Mouse (Mus musculus) testis, adult 2 months (tissue): Measurements from ENCODE around the gene Brinp3. TPM values are rescaled to one million over a fixed set of nuclear protein-coding genes. Genes with fewer than 3 reads are reported as not detected.
"Not testable (repeated sequence)": the region's sequence is repeated elsewhere in the genome, so short reads cannot be mapped to it uniquely, and the experiment has no call there.

ENCODE experiments used
- H3K27ac ChIP-seq: fragments of 200-500 bp; 2 replicates; pipeline ENCODE4 v1.5.1; 2012; ENCODE audit warnings: low read depth, low read length; ENCODE audit not compliant: control insufficient read depth, insufficient read depth
- H3K27me3 ChIP-seq: fragments of 200-500 bp; 2 replicates; pipeline ENCODE4 v1.6.1; 2012; ENCODE audit warnings: mild to moderate bottlenecking, low read length, moderate library complexity; ENCODE audit not compliant: control insufficient read depth, insufficient read depth
- H3K36me3 ChIP-seq: fragments of 200-500 bp; 2 replicates; pipeline ENCODE4 v1.6.1; 2012; ENCODE audit warnings: mild to moderate bottlenecking, low read length; ENCODE audit not compliant: control insufficient read depth, insufficient read depth
- H3K4me1 ChIP-seq: fragments of 200-500 bp; 2 replicates; pipeline ENCODE4 v1.6.1; 2012; ENCODE audit warnings: low read length; ENCODE audit not compliant: control insufficient read depth, insufficient read depth
- H3K4me3 ChIP-seq: fragments of 200-500 bp; 2 replicates; pipeline ENCODE4 v1.5.1; 2012; ENCODE audit warnings: low read depth, mild to moderate bottlenecking, low read length, moderate library complexity, mixed read lengths; ENCODE audit not compliant: control insufficient read depth
- CTCF ChIP-seq: fragments of 200-500 bp; IDR thresholded peaks from 2 replicates; pipeline ENCODE4 v1.5.1; 2012; ENCODE audit warnings: low read depth, mild to moderate bottlenecking, inconsistent platforms, low read length, moderate library complexity; ENCODE audit not compliant: control insufficient read depth, insufficient read depth, insufficient replicate concordance
- POLR2A ChIP-seq: fragments of 200-500 bp; IDR thresholded peaks from 2 replicates; pipeline ENCODE4 v1.6.1; 2012; ENCODE audit warnings: low read depth, mild to moderate bottlenecking, inconsistent platforms, low read length, moderate library complexity; ENCODE audit not compliant: control insufficient read depth
- polyA plus RNA-seq: library from polyadenylated mRNA; depleted of rRNA; stranded (reverse); fragments of >200 nt; gene quantifications from 2 replicates; pipeline ENCODE4 v1.2.3, GENCODE M21; 2012

The Brinp3 gene
- polyA plus RNA-seq, 1 experiment = 2.1 TPM

DNA sequence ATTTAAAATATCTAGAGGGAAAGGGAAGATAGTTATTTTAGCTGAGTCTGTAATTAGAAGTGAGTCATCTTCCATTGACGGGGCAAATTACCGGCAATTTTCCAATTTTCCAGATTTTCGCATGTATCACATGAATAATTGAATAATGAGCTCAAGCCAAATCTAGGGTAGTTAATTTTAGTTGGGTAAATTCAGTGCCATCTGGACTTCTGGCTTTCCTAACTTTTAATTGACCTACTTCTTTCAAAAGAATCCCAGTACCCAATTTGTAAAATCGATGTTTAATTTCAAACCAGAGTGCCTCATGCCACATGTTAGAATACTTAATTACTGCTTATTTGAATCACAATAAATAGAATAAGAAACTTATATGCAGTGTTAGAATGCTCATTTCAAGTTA lies 162.7 kb downstream of the Brinp3 start:
- no peaks in the 10 kb centered on the region for H3K4me1 ChIP-seq
- TF ChIP-seq CTCF (no peak), POLR2A (no peak)

DNA sequence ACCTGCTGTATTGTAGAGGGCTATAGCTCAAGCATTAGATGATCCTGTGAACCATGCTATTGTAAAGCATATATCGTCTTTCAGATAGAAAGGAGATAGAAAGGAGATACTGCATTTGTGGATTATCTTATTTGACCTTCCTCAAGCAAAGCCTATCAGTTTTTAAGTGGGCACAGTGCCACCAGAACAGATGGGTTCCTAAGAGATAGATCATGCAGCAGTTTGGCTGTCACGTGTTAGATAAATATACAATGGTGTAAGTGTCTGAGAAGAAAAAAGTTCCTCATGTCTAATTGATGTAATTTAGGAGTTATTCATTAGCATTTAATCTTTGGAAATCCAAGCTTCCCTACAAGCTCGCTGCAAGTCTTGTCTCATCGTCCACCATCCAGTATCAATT lies 206.2 kb downstream of the Brinp3 start:
- no peaks in the 10 kb centered on the region for H3K27me3 ChIP-seq
- no peaks in the 10 kb centered on the region for H3K36me3 ChIP-seq
- H3K27ac ChIP-seq = no peak overlapping the region
- H3K4me1 ChIP-seq = no peaks in the 10 kb centered on the region
- TF ChIP-seq POLR2A (no peak), CTCF (no peak)
- H3K4me3 ChIP-seq = no peak overlapping the region

More for the DNA sequence above, 162.7 kb downstream of the Brinp3 start:
- H3K27ac ChIP-seq = no peak overlapping the region
- H3K4me3 ChIP-seq = no peak overlapping the region
- H3K27me3 ChIP-seq = no peaks in the 10 kb centered on the region
- H3K36me3 ChIP-seq = no peaks in the 10 kb centered on the region

DNA sequence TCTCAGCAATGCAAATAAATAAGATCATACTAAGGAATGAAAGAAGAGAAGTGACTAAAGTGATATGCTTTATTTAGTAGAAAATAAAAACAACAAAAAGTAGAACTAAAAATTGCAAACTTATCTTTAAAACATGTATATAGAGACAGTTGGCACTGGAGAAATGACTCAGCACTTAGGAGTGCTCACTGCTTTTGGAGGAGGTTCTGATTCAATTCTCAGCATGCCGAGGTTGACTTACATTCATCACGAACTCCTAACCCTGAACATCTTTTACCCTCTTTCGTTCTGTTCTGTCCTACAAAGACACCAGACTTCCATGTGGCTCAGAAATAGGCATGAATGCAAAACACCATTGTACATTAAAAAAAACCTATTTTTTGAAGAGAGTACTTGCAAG lies 225.0 kb downstream of the Brinp3 start:
- H3K27me3 ChIP-seq = no peaks in the 10 kb centered on the region
- TF ChIP-seq POLR2A (no peak), CTCF (no peak)

DNA sequence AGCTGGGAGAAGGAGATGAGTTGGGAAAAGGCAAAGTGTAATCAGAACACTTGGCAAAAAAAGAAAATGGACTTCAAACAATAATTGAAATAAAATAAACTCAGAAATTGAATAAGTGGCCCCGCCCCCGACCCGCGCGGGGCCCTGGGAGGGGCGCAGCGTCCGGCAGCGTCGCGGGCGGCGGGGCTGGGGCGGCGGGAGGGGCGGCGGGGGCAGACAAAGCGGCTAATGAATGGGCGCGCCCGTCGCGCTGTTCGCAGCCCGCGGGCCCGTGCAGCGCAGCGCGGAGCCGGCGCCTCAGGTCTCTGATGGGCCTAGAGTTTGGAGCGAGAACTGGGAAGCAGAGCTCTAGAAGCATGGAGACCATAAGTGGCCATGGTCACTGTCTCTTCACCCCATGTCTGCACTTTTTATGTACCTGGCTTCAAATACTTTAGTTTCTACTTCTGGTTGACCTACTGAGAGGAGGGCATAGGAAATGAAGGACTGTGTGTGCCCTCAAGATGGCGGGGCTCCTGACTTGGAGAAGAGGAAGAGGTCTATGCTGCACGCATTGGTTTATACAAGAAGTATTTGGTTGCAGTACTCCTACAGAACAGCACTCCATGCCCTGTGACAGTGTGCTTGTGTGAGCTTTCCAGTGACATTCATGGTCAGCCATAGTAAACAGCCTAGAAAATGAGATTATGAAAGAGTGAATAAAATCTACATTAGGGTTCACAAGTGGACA lies 230.4 kb downstream of the Brinp3 start:
- not testable (repeated sequence) for H3K27ac ChIP-seq, H3K36me3 ChIP-seq, H3K4me3 ChIP-seq, H3K27me3 ChIP-seq, H3K4me1 ChIP-seq

More for the DNA sequence above, 225.0 kb downstream of the Brinp3 start:
- no peaks in the 10 kb centered on the region for H3K36me3 ChIP-seq
- no peaks in the 10 kb centered on the region for H3K4me1 ChIP-seq
- no peak overlapping the region for H3K27ac ChIP-seq
- no peak overlapping the region for H3K4me3 ChIP-seq

DNA sequence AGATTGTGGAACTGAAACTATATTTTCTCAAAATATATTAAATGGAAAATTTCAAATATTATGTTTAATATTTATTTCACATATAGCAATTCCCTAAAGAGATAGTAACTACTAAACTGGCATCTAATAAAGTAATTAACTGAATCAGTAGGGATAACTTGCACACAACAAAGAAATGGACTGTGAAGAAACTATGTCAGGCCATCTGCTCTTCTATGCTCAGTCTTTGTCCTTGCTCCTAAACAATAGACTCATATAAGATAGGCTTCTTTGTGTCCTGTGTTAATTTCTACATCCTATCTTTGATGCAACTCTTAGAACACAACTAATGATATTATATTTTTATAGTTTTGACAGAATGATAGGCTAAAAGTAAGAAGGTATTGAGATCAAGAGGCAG lies 256.5 kb downstream of the Brinp3 start:
- H3K36me3 ChIP-seq = no peaks in the 10 kb centered on the region
- H3K27me3 ChIP-seq = no peaks in the 10 kb centered on the region
- no peaks in the 10 kb centered on the region for H3K4me1 ChIP-seq
- TF ChIP-seq POLR2A = no peak
- TF ChIP-seq CTCF = no peak
- H3K27ac ChIP-seq = no peak overlapping the region
- no peak overlapping the region for H3K4me3 ChIP-seq

DNA sequence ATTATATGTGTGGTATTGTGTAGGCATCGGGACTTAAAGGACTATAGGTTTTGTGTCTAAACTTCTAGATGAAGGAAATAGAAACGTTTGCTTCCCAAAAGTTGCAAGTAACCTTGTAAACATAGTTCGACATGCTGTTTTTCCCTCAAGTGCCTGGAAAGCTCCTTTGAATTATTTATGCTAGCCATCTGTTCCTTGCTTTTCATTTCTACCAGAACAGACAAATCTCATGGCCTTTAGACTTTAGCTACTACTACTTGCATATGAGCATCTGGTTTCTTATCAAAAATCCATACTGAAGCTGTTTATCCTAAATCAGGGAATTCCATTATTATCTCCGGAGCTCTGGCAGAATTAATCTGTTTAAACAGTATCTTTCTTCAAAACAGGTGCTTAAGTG lies 288.7 kb downstream of the Brinp3 start:
- Histone ChIP-seq H3K27me3 (no peaks in the 10 kb centered on the region), H3K27ac (no peak overlapping the region), H3K36me3 (no peaks in the 10 kb centered on the region), H3K4me1 (no peaks in the 10 kb centered on the region), H3K4me3 (no peak overlapping the region)
- TF ChIP-seq POLR2A (no peak), CTCF (no peak)

DNA sequence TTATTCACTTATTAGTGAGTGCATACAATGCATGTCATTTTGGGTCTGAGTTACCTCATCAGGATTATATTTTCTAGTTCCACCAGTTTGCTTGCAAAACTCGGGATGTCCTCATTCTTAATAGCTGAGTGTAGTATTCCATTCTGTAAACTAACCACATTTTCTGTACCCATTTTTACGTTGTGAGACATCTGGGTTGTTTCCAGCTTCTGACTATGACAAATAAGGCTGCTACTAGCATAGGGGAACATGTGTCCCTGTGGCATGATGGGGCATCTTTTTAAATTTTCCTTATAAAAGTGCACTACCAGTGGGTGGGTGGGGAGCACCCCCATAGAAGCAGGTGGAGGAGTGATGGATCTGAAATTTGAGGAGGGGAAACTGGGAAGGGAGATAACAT lies 292.7 kb downstream of the Brinp3 start:
- Histone ChIP-seq H3K4me3 (no peak overlapping the region), H3K36me3 (no peaks in the 10 kb centered on the region), H3K27me3 (no peaks in the 10 kb centered on the region), H3K4me1 (no peaks in the 10 kb centered on the region), H3K27ac (no peak overlapping the region)
- no peak for TF ChIP-seq CTCF
- TF ChIP-seq POLR2A = no peak

DNA sequence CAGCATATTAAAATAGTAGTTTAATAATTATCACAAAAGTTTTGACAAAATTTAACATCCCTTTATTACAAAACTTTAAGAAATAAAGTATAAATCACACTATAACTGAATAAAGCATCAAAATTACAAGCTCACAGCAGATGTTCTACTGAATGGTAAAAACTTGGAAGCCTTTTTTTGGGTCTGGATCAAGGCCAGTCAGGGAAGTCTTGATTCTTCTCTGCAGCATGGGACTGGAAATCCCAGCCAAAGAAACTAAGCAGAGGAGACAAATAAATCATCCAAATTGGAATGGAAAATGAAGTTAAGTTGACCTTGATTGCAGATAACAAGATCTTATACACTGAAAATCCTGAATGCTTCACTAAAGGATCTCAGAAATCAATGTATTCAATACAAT lies 298.3 kb downstream of the Brinp3 start:
- H3K27ac ChIP-seq = no peak overlapping the region
- H3K36me3 ChIP-seq = no peaks in the 10 kb centered on the region
- no peak overlapping the region for H3K4me3 ChIP-seq
- TF ChIP-seq CTCF (no peak), POLR2A (no peak)
- H3K4me1 ChIP-seq = no peaks in the 10 kb centered on the region
- H3K27me3 ChIP-seq = no peaks in the 10 kb centered on the region
